Mouse (Mus musculus) MEL (cell line): ENCODE measurements around the gene Pde4b. TPM values are rescaled to one million over a fixed set of nuclear protein-coding genes. Genes with fewer than 3 reads are reported as not detected.

ENCODE experiments used
- DNase-seq: peaks from one replicate; pipeline ENCODE4 v3.0.0; 2011; ENCODE audit warnings: low read depth, low spot score
- H3K27ac ChIP-seq: 2 replicates; pipeline ENCODE4 v1.5.1; 2012; ENCODE audit warnings: low read depth, mild to moderate bottlenecking, control low read depth, low read length, moderate library complexity; ENCODE audit not compliant: control insufficient read depth
- H3K27me3 ChIP-seq, 2 experiments: fragments of 150-350 bp in 1 of 2; sonication (generic) in 1 of 2; 2 replicates each; pipeline ENCODE4 v1.6.1; 2012; ENCODE audit warnings: low read length in 2 of 2, mild to moderate bottlenecking in 2 of 2, improper control_type of control experiment in 1 of 2, moderate library complexity in 1 of 2; ENCODE audit not compliant: insufficient read depth in 2 of 2, control insufficient read depth in 1 of 2
- H3K36me3 ChIP-seq, 2 experiments: 2 replicates each; pipeline ENCODE4 v1.6.1; 2012 to 2014; ENCODE audit warnings: low read length in 2 of 2, improper control_type of control experiment in 1 of 2, inconsistent platforms in 1 of 2, mild to moderate bottlenecking in 1 of 2; ENCODE audit not compliant: insufficient read depth in 2 of 2, control insufficient read depth in 1 of 2
- H3K4me1 ChIP-seq, 2 experiments: fragments of 150-350 bp in 1 of 2; sonication (generic) in 1 of 2; 2 replicates each; pipeline ENCODE4 v1.6.1; 2012; ENCODE audit warnings: low read length in 2 of 2, improper control_type of control experiment in 1 of 2, mild to moderate bottlenecking in 1 of 2; ENCODE audit not compliant: insufficient read depth in 2 of 2, control insufficient read depth in 1 of 2
- H3K4me3 ChIP-seq, 2 experiments: fragments of 150-350 bp in 1 of 2; sonication (generic) in 1 of 2; 2 replicates each; pipeline ENCODE4 v1.5.1; 2012; ENCODE audit warnings: low read depth in 2 of 2, low read length in 2 of 2, mild to moderate bottlenecking in 2 of 2, moderate library complexity in 2 of 2, control low read depth in 1 of 2, improper control_type of control experiment in 1 of 2; ENCODE audit not compliant: control insufficient read depth in 1 of 2, insufficient read depth in 1 of 2
- H3K79me2 ChIP-seq: 2 replicates; pipeline ENCODE4 v1.6.1; 2012; ENCODE audit warnings: mild to moderate bottlenecking, low read length, moderate library complexity; ENCODE audit not compliant: control insufficient read depth, poor library complexity, insufficient read depth
- H3K9ac ChIP-seq: 2 replicates; pipeline ENCODE4 v1.6.1; 2012; ENCODE audit warnings: low read depth, mild to moderate bottlenecking, control low read depth, low read length, moderate library complexity; ENCODE audit not compliant: control insufficient read depth, poor library complexity, severe bottlenecking
- H3K9me3 ChIP-seq: fragments of 150-350 bp; sonication (generic); replicated peaks from 2 replicates; pipeline ENCODE4 v1.6.1; 2012; ENCODE audit warnings: mild to moderate bottlenecking, low read length, improper control_type of control experiment, moderate library complexity; ENCODE audit not compliant: insufficient read depth
- ELF1 ChIP-seq: IDR thresholded peaks from 2 replicates; pipeline ENCODE4 v1.6.1; 2014; ENCODE audit warnings: low read depth, mild to moderate bottlenecking, inconsistent platforms, low read length, improper control_type of control experiment, moderate library complexity
- GATA1 ChIP-seq: IDR thresholded peaks from 2 replicates; pipeline ENCODE4 v1.6.1; 2011; ENCODE audit warnings: low read depth, low read length, improper control_type of control experiment
- KAT2A ChIP-seq: conservative IDR thresholded peaks from 2 replicates; pipeline ENCODE4 v1.6.1; 2012; ENCODE audit warnings: low read depth, low read length, improper control_type of control experiment, inconsistent platforms
- MAX ChIP-seq: IDR thresholded peaks from 2 replicates; pipeline ENCODE4 v1.6.1; 2011; ENCODE audit warnings: low read length, improper control_type of control experiment
- NRF1 ChIP-seq: IDR thresholded peaks from 2 replicates; pipeline ENCODE4 v1.6.1; 2014; ENCODE audit warnings: low read depth, mild to moderate bottlenecking, inconsistent platforms, low read length, improper control_type of control experiment, moderate library complexity; ENCODE audit not compliant: poor library complexity, insufficient read depth, severe bottlenecking
- SIN3A ChIP-seq: IDR thresholded peaks from 2 replicates; pipeline ENCODE4 v1.6.1; 2012; ENCODE audit warnings: low read length, improper control_type of control experiment, inconsistent platforms
- TAL1 ChIP-seq: IDR thresholded peaks from 2 replicates; pipeline ENCODE4 v1.6.1; 2012; ENCODE audit warnings: mild to moderate bottlenecking, inconsistent platforms, low read length, moderate library complexity, mixed read lengths
- ZC3H11A ChIP-seq: IDR thresholded peaks from 2 replicates; pipeline ENCODE4 v1.6.1; 2012; ENCODE audit warnings: low read depth, mild to moderate bottlenecking, inconsistent platforms, low read length, improper control_type of control experiment
- polyA plus RNA-seq, 2 experiments: library from polyadenylated mRNA; stranded (reverse) in 1 of 2; unstranded in 1 of 2; fragments of >175 nt in 1 of 2; fragments of >200 nt in 1 of 2; gene quantifications; 2 replicates each; pipeline versions ENCODE4 v1.2.1 to v1.2.4; 2012; ENCODE audit warnings: low replicate concordance in 2 of 2, low read depth in 1 of 2; ENCODE audit not compliant: insufficient read length in 2 of 2, insufficient read depth in 1 of 2, missing spikeins in 1 of 2
- total RNA-seq: library from RNA; depleted of rRNA; stranded (reverse); fragments of 300-350 nt; gene quantifications from 2 replicates; pipeline ENCODE4 v1.2.3, GENCODE M21; 2012

Gene Pde4b
- total and polyA plus RNA-seq, 3 experiments = 2.7 to 6.0 TPM; not detected in 1

DNA sequence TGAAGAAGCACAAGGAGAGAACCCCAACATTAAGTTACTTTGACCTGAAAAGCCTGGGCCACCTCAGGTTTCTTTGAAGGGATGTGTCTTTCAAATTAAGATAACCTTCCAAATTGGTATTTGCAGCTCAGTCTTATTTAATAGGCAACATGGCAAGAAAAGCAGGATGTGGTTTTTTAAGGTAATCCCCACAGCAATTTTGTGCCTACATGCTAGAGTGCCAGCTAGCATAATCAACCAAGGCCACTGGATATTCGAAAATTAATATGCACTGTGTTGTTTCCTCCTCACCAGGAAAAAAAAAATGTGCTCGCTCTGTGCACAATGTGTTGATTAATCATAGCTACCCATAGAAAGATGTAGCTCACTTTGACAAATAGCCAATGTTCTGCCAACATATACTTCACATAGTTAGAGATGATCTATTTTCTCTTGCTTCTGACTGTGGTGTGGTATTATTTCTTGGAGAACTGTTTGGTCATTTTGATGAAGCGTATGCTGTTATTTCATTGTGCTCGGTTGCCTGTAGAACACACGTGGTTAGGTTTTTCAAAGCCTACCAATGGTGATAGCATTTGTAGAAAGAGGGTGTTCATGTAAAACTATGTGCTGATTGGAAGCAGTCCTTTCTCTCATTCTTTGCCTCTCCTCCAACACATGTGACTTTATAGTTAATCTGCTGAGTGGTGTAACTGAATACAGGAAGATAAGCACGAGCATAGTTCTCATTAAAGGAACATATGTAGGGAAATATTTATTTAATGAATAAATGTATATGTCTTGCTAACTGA is 169.0 kb downstream of the Pde4b start:
- no peak for TF ChIP-seq SIN3A

GRCm38 (mm10) chr4:102260216-102260615 is 172.9 kb downstream of the Pde4b start:
- H3K27ac ChIP-seq = no peak overlapping the region
- DNase-seq = no peak

More for the DNA sequence above, 169.0 kb downstream of the Pde4b start:
- Histone ChIP-seq H3K9ac (no peak overlapping the region), H3K9me3 (no peaks in the 10 kb centered on the region), H3K27me3 (no peaks in the 10 kb centered on the region), H3K79me2 (no peaks in the 10 kb centered on the region), H3K27ac (no peak overlapping the region), H3K4me3 (no peak overlapping the region), H3K4me1 (no peaks in the 10 kb centered on the region), H3K36me3 (no peaks in the 10 kb centered on the region)
- no peak for DNase-seq

GRCm38 (mm10) chr4:102272313-102272712 is 185.0 kb downstream of the Pde4b start:
- Histone ChIP-seq H3K79me2 (no peaks in the 10 kb centered on the region), H3K36me3 (no peaks in the 10 kb centered on the region), H3K27ac (no peak overlapping the region), H3K9ac (no peak overlapping the region), H3K9me3 (no peaks in the 10 kb centered on the region), H3K4me1 (no peaks in the 10 kb centered on the region), H3K27me3 (no peaks in the 10 kb centered on the region), H3K4me3 (no peak overlapping the region)
- no peak for DNase-seq
- TF ChIP-seq KAT2A (no peak), GATA1 (no peak), TAL1 (no peak)

More at GRCm38 (mm10) chr4:102260216-102260615, 172.9 kb downstream of the Pde4b start:
- Histone ChIP-seq H3K4me1 (no peaks in the 10 kb centered on the region), H3K9me3 (no peaks in the 10 kb centered on the region), H3K27me3 (no peaks in the 10 kb centered on the region), H3K36me3 (no peaks in the 10 kb centered on the region), H3K79me2 (no peaks in the 10 kb centered on the region), H3K4me3 (no peak overlapping the region), H3K9ac (no peak overlapping the region)
- no peak for TF ChIP-seq NRF1
- no peak for TF ChIP-seq MAX
- no peak for TF ChIP-seq ELF1

DNA sequence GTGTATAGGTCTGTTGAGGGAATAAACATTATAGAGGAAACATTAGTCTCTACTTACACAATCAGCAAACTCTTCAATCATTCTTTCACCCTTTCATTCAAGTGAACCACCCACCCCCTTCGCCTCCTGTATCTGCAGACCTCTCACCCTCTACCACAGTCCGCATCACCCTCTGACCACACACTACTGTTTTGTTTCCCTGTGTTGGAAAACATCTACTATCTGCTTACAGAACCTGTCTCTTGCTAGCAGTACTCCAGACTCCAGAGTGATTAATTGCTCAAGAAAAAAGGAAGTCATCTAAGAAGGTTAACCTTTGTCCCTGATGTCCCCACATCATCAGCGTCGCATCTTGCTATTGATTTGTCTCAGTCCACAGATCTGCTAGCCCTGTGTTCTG is 185.4 kb downstream of the Pde4b start:
- no peak for DNase-seq
- Histone ChIP-seq H3K36me3 (no peaks in the 10 kb centered on the region), H3K27ac (no peak overlapping the region), H3K27me3 (no peaks in the 10 kb centered on the region), H3K79me2 (no peaks in the 10 kb centered on the region), H3K9me3 (no peaks in the 10 kb centered on the region), H3K4me1 (no peaks in the 10 kb centered on the region), H3K9ac (no peak overlapping the region), H3K4me3 (no peak overlapping the region)
- TF ChIP-seq KAT2A (no peak), MAX (no peak), ZC3H11A (no peak)
